Mouse (Mus musculus) kidney, postnatal 4 days (tissue): ENCODE measurements at regions not wholly inside any gene's neighbourhood (a gene's known extent, or its start where the extent isn't known, plus 50 kb on each side); places are given as distances from the start of the nearest gene placed in this dataset.
A peak's percentile ranks its signal among the peaks of the same experiment; 100 is the strongest.

Experiments
- DNase-seq, 2 experiments: peaks; one replicate each; pipeline ENCODE4 v3.0.0; 2021; ENCODE audit warnings: mixed read lengths in 2 of 2

DNA sequence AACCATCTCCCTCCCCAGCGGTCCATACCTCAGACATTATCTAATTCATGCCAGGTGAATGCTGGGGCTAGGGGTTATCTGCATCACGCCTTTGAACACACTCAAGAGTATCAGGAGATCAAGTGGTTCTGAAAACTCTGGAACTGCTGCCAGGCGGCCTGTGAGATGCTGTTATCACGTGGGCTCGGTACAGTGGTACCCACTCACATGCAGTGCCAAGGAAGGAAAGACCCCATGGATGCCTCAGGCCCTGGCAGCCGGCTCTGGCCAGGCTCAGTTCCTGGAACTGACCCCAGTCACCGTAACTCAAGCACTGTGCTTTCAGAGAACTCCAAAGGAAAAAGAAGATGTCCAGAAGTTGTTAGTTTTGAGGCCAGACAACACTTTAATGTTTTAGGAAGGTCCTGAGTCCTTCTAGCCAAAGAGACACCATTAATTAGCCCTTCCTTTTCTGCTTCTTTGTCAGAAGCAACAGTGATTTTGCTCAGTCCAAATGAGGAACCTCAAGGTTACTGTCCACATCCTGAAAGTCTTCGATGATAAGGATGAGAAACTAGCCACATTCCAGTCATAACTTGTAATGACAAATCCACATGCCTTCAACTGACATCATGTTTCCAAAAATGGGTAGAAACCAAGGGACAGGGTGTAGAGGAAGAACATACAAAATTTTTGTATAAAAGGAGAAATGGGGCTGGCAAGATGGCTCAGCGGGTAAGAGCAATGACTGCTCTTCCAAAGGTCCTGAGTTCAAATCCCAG lies 126.1 kb downstream of the Zbtb18 start:
- no peak for DNase-seq

DNA sequence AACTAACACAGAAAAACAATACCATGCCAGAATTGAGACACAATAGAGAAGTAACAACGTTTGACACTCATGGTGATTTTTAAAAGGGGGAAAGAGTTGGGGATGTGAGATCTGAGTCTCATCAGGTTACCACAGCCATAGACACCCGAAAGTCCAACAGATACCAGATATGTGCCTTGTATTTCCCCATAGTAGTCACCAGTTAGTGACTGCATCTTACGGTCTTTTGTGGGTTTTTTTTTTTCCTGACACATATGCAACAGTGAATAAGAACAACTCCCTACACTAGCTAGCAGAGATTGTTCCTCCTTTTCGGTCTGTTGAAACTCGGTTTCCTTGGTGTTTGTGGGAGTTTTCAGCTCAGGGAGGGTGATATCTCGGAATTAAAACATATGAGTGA lies 127.4 kb downstream of the Zbtb18 start:
- DNase-seq, result no peak

DNA sequence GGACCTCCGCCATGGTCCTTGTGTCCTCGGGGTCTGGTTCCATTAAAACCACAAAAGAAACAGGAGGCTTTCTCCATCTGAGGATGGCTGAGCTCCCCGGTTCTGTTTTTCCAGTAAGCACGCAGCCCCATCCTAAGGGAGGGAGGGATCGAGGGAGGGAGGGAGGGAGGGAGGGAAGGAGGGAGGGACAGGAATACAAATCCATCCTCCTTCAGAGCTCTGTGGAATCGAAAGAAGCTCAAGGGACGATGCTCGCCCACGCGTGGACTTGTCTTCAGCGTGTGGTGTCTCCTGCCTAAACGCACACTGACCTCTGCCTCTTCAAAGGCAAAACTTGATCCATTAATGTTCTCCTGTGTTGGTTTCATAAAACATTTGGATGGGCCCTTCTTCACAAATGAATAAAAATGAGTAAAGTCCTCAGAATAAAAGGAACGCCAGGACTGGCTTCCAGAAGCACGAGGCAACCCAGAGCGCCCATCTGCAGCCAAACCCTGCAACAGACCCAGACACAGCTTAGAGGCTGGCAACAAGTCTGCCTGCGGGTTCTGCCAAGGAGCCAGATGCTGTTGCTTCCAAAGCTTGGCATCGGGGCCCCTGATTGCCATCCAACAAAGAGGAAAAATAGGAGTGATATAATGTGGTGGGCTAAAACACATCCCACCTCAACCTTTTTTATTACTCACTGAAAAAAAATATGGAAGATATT lies 131.0 kb downstream of the Zbtb18 start:
- DNase-seq, result no peak

DNA sequence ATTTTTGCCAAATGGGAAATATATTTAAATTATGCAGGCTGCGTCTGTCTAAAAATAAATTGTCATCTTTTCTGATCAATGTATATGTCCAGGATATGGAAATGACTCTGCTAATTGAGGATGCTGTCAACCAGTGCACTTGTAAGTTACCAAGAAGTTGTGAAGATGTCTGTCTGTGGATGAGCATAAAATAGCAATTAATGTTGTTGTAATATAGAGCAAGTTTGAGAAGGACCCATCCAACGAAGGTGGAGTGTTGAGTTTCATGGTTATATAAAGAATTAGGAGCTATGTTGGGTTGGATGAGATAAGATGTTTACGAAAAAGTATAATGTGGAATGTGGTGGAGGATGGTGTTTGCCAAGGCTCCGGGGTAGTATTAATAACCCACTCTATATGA lies 131.6 kb downstream of the Zbtb18 start:
- no peak for DNase-seq

DNA sequence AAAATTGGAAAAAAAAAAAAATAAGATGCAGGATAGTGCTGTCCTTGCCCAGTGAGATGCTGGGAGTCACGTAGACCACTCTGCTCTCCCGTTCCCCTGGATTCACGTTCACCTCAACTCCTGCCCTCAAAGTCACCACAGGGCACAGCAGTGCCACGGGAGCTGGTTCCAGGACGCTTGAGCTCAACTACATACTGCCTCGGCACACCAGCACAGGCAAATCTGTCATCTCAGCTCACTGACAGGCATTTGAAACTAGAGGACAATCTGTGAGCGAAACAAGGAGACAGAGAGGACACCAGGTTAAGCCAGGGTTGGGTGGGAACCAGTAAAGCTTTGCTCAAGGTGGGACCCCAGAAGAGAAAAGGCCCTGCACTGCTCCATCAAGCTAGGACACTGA lies 132.2 kb downstream of the Zbtb18 start:
- DNase-seq, result no peak

DNA sequence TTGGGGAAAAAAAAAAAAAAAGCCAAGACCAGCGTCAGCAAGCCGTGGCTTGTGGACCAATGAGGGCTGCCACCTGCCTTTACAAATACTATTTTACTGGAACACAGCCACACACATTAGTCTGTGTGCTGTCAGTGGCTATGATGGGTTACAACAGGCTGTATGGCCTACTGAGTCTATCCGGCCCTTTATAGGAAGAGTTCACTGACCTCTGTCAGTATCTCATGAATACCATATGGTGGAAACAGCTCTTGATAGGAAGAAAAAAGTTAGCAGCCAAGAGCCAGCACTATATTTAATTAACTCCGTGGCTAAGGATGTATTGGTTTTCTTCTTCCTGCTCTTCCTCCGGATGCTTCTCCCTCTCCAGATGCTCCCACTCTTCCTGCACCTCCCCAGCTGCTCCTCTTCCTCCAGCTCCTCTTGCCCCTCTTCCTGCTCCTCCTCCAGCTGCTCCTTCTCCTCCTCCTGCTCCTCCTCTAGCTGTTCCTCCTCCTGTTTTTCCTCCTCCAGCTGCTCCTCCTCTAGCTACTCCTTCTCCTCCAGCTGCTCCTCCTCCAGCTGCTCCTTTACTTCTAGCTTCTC lies 142.2 kb downstream of the Zbtb18 start:
- DNase-seq, result no peak

DNA sequence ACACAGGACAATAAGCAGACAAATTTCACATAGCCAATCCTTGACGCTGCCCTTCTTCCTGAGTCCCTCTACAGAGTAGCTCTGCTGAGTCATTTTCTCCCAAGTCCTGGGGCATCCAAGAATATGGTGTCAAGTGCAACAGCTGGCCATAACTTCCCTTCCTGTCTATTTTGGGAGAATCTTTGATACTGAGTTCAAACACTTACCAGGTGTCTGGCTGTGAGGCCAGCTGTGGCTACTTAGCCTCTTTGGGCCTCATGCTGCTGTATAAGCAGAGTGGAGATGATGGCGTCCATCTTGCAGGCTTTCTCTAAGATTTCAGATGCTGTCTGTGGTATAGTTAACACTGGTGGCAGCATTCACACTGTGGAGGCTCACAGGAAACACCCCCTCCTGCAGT lies 143.2 kb downstream of the Zbtb18 start:
- DNase-seq, result no peak

DNA sequence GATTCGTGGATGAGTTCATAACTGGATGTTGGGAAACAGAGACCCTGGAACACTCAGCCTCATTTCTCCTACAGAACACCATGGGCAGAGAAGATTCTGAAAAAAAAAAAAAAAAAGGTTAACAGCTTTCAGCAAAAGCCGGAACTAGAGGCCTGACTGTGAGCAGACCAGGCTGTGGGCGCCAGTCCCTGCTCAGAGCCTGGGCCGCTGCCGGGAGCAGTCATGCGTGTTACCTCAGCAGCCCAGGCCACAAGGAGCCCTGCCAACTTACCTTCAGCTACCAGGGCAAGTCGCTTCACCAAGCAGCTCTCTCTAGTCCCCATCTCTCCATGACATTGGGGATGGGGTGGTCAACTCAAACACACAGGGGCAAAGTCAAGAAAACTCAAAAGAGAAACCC lies 140.6 kb upstream of the 1700016C15Rik start:
- DNase-seq, result peak; percentile 20 to 22

DNA sequence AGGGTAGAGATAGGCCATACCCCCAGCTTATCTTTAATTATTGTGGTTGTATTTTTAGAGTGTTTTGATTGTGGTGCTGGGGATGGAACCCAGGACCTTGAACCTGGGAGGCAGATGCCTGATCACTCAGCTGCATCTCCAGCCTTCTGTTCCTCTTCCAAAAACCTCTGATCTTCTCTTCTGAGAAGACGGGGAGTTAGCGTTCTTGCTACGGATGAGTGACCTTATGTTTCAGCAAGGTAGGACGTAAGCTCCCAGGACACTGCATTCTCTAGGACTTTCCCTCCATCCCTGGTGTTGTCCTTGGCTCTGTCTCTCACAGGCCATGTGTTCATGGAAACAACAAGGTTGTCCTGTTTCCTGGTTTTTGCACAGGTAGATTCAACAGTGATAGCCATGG lies 140.0 kb upstream of the 1700016C15Rik start:
- DNase-seq, result no peak

DNA sequence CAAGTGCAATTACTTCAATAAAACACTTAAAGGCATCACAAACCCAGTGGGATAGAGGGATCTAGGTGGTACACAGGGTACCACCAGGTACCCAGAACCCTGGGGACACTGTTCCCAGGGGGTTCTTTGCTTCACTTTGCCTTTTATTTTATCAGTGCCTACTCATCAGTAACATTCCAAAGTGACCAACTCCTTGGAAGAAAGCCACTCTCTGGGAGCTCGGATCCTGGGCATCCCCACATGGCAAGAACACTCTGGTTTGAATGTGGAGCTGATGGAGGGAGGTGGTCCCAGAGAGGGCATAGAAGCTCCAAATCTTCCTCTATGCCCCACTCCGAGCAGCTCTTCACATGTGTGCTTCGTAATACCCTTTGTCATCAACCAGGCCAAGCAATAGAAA lies 137.9 kb upstream of the 1700016C15Rik start:
- no peak for DNase-seq

DNA sequence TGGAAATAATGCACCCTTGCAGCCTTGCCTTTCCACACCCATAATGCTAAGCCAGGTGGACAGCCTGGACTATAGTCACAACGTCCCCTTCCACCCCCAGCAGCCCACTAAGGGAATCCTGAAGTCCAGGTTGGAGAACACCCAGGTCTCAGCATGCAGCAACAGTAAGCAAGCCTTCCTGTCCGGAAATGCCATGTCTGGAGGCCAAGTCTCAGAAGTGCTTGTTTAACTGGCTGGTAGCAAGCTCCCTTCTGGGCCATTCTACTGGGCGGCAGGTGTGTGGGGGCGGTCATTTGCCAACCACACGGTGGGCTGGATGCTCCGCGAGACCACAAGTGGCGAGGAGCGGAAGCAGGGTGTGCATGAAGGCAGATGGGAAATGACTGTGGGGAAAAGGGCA lies 137.3 kb upstream of the 1700016C15Rik start:
- DNase-seq, result no peak

DNA sequence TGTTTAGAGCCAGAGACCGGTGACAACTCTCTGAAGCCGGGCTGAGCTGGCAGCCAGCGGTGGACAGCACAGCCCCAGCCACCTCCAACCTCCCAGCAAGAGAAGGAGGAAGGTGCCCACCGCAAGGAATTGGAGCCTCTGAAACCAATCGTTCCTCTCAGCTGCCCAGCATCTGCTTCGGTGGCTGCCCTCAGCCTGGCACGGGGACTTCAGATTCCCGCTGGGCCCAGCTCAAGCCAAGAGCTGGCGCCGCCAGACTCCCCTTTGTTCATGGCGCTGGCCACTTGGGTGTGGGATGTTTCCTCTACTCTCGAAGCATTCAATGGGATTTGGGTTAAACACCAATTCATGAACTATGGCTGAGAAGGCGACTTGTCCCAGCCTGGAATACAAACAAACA lies 135.3 kb upstream of the 1700016C15Rik start:
- no peak for DNase-seq

DNA sequence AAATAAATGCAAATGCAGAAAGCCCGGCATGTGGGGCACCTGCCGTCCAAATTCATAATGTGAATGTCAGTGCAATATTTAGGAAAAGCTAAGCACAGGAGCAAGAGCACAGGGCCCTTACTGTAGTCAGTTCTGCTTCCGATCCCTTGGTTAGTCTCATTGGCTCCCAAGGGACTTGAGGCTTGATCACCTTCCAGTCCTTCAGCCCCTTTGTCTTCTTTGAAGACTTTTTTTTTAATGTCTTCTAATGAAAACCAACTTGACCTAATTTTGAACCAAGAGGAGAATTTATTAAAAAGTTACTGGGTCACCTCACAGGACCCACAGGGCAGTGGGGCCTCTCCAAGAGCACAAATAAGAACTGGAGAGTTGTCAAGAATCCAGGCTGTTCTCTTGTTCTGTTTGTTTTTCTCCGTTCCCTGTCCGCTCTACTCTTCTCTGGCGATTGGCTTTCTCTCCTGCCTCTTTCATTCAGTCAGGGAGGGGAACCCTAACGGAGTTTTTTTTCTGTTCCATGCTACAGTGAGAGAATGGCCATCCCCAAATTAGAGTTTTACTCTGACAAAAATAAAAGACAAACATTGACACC lies 134.2 kb upstream of the 1700016C15Rik start:
- no peak for DNase-seq

DNA sequence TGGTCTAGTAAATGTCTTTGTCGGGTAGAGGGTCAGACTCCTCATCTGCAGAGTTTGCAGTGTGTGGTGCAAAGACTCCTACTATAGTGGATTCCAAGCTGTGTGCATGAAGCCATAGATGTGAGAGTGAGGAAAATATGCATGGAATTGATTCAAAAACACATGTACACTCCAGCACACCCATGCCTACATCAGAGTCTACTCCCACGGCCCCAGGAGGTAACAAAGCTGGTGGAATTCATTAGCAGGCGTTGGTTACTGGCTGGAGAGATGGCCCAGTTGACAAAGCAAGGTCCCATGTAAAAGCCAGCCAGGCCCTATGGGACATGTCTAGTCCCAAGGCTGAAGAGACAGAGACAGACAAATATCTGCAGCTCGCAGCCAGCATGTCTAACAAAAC lies 132.6 kb upstream of the 1700016C15Rik start:
- DNase-seq, result no peak

DNA sequence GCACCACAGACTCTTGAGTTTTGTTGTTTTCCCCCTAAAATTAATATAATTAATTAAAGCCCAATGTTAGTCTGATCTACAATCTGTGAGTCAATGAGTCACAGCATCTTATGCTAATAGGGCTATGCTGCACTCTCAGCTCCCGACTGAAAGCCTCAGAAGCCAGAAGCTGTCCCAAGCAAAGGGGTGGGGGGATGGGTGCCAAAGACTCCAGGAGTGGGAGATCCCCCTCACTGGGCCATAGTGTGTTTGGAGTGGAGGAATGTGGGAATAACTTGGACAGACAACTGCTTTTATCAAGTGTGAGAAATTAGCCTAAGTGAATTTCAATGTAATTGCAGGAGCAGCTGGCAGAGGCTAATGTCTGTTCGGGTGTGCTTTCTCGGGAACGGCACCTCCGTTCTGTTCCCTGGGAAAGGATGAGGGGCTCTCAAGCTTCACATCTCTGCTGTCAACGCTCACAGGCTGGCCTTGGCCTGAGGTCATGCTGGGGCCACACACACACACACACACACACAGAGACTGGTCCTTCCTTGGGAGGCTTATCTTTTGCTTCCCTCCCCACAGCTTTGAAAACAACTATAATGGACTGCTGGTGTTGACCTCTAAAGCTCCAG lies 124.2 kb upstream of the 1700016C15Rik start:
- DNase-seq, result no peak

DNA sequence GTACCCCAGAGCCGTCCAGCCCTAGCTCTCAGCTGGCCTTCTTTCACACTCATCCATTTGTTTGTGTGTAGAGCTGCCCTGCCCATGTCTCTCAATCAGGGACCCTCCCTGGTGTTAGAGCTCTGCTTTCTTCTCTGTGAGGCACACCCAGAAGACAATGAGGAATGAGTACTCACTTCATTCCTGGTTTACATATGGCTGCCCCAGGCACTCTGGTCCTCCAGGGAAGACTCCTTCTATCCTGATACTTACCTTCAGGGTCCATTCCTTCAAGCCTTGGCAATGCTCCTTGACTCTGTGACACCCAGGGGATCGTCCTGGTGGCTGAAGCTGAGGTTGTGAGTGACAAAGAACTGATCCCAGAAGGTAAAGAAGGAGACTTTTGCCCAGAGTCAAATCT lies 122.0 kb upstream of the 1700016C15Rik start:
- no peak for DNase-seq

DNA sequence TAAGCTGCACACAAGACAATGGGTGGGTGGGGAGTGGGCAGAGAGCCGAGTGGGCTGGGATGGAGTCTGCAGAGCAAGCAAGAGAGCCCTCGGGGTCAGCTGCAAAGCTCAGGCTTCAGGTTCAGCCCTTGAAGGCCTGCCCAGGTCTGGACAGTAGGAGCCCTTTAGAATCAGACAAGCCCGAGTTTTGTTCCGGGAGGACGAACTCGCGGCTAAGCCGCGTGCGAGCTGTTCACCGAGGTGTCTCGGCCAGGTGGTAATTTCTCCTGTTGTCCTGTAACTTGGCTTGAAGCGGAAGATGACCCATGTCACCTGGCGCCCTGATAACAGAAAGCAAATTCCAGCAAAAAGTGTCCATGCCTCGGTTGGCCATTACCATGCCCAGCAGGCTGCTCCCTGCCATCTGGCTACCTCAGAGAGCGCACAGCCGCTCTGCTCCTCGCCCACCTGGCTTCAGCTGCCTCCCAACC lies 121.0 kb upstream of the 1700016C15Rik start:
- DNase-seq, result peak; percentile 18 to 19

DNA sequence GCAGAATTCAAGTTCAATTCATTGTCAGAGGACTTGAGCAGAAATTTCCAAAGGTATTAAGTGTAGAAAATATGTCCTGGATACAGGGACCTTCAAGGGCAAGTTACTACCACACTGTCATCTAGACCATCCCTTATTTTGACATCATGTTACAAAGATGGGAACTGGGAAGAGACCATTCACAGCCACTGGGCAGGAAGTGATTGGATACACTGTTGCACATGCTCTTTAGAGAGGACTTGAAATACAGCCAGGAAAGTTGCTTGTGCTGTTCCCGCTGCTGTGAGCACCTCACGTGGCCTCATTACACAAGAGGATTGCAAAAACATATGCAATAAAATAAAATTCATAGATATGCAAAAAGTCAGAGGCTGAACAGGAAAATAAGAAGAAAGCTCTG lies 120.4 kb upstream of the 1700016C15Rik start:
- DNase-seq, result no peak

DNA sequence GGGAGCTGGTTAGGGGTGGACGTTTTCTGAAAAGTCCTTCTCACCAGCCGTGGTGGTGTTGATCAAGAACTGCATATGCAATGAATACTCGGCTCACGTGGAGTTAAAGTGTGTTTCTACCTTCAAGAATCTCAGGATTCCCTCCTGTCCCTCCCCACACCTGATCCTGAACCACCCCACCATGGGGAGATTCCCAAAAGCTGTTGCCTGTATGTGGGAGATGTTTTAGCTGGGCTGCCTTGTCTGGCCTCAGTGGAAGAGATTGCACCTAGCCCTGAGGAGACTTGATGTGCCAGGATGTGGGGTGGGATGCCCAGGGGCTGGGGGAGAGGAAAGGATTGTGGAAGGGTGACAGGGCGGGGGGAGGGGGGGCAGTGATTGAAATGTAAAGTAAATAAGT lies 119.9 kb upstream of the 1700016C15Rik start:
- DNase-seq, result no peak

DNA sequence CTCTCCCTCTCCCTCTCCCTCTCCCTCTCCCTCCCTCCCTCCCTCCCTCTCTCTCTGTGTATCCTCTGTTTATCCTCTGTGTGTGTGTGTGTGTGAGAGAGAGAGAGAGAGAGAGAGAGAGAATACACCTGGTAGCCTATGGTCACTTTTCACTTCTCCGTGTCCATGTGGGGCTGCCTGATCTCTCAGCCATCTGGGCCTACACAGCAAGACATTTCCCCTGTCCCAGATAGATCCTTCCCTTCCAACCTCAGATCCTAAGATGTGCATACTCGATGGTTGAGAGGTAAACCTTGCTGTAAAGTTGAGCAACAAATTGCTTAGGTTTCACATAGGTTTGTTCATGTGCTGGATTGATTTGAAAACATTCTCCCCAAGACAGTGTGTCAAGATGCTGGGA lies 119.5 kb upstream of the 1700016C15Rik start:
- no peak for DNase-seq

DNA sequence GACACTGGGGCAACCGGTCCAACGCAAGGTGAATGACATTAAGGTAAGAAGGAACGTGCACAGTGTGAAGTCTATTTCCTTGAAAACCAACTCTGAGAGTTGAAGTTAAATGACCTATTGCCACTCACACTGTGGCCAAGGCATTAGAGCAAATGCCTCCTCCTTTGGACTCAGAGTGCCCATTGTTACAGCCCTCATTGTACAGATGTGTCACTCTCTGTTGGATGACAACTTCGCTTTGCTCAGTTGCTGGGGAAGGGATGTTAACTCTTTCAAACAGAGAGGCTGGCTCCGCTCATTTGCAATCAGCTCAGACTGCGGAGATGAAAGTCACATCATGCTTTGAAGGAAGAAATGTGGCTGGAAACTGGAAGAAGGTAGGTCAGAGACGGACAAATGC lies 117.1 kb upstream of the 1700016C15Rik start:
- DNase-seq, result no peak

DNA sequence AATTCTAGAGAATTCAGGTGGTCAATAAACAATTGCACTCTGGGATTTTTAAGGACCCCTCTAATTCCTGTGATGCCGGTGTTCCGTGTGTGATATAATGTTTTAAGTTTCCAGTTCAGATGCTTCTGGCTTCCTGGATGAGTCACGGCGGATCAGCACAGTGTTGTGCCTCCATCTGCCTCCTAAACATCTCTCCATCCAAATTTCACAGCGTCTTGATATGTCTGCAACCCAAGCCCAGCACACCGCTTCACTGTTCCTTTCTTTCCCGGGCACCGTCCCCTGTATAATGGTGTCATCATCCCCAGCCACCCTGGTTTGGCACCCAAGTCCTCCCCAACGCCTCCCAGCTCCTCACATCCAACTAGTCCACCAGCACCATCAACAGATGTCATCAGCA lies 114.0 kb upstream of the 1700016C15Rik start:
- no peak for DNase-seq
